Mouse (Mus musculus) forebrain, embryonic 13.5 days (tissue): ENCODE measurements at regions not wholly inside any gene's neighbourhood (a gene's known extent, or its start where the extent isn't known, plus 50 kb on each side); places are given as distances from the start of the nearest gene placed in this dataset.
"Not testable (repeated sequence)": the region's sequence is repeated elsewhere in the genome, so short reads cannot be mapped to it uniquely, and the experiment has no call there.

Source experiments
- ATAC-seq: fragments of 200-750 bp; cut with Nextera tagmentation; 2 replicates; pipeline ENCODE4 v1.8.0; 2017
- H3K27ac ChIP-seq: fragments of 300-500 bp; sonication (generic); 2 replicates; pipeline ENCODE4 v1.5.1; 2015; ENCODE audit warnings: inconsistent platforms, mild to moderate bottlenecking, moderate library complexity
- H3K27me3 ChIP-seq: fragments of 300-500 bp; sonication (generic); 2 replicates; pipeline ENCODE4 v1.6.1; 2015; ENCODE audit warnings: mild to moderate bottlenecking, inconsistent platforms
- H3K36me3 ChIP-seq: fragments of 300-500 bp; sonication (generic); 2 replicates; pipeline ENCODE4 v1.6.1; 2015; ENCODE audit warnings: mild to moderate bottlenecking, inconsistent platforms; ENCODE audit not compliant: poor library complexity, severe bottlenecking
- H3K4me1 ChIP-seq: fragments of 300-500 bp; sonication (generic); 2 replicates; pipeline ENCODE4 v1.6.1; 2015; ENCODE audit warnings: inconsistent platforms
- H3K4me2 ChIP-seq: fragments of 300-500 bp; sonication (generic); 2 replicates; pipeline ENCODE4 v1.6.1; 2015; ENCODE audit warnings: inconsistent platforms, mild to moderate bottlenecking, moderate library complexity
- H3K4me3 ChIP-seq: fragments of 300-500 bp; sonication (generic); 2 replicates; pipeline ENCODE4 v1.5.1; 2015; ENCODE audit warnings: mild to moderate bottlenecking, inconsistent platforms
- H3K9ac ChIP-seq: fragments of 300-500 bp; sonication (generic); 2 replicates; pipeline ENCODE4 v1.6.1; 2015; ENCODE audit warnings: mild to moderate bottlenecking, inconsistent platforms
- H3K9me3 ChIP-seq: fragments of 300-500 bp; sonication (generic); replicated peaks from 2 replicates; pipeline ENCODE4 v1.6.1; 2016; ENCODE audit warnings: inconsistent platforms
- WGBS: fragments of 180-500 bp; shearing (Covaris S2); methylation state at CpG from one replicate; pipeline ENCODE4 v1.1.7; 2015; 5-methylcytosine and 5-hydroxymethylcytosine counted together

DNA sequence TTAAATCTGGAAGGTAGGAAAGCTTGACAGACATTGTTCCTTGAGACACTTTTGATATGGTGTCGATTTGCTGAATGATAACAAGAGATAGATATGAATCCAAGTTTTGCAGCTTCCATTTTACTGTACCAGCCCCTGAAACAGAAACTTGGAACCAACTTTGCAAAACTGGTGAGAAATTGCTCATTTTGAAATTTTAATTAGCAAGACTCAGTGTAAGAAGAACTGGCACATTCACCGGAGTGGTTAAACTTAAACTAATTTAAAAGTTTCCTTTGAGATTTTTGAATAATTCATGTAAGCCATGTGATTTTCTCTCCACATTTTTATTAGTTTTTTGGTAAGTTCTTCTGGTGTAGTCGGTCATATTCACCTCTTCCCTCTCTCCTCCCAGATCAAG, 85.3 kb downstream of the Slitrk1 start:
- no peak overlapping the region for H3K27ac ChIP-seq
- H3K36me3 ChIP-seq: no peaks in the 10 kb centered on the region
- no peak overlapping the region for H3K4me2 ChIP-seq
- 92% methylated on average over 3 of the region's 3 CpGs for WGBS
- H3K9me3 ChIP-seq: no peaks in the 10 kb centered on the region
- no peaks in the 10 kb centered on the region for H3K27me3 ChIP-seq
- no peak overlapping the region for H3K9ac ChIP-seq
- H3K4me3 ChIP-seq: no peak overlapping the region
- ATAC-seq: no peak
- H3K4me1 ChIP-seq: no peaks in the 10 kb centered on the region

DNA sequence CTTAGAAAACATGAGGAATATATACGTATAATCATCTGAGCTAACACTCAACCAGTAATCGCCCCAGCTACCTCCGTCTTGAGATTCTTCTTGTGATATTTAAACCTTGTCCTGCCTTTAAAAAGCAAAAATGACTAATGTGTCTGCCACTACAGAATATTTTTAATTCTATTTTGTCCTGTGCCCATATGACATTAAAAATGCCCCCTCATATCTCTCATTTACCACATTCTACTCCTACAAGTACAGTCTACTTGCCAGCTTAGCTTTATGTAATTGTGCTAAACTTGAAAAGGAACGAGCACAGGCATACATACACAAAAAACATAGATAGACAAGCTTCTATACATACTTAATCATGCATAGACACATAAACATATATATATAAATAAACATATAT, 92.4 kb downstream of the Slitrk1 start:
- H3K4me1 ChIP-seq: no peaks in the 10 kb centered on the region
- no peak overlapping the region for H3K27ac ChIP-seq
- no peak overlapping the region for H3K9ac ChIP-seq
- H3K27me3 ChIP-seq: no peaks in the 10 kb centered on the region
- no peak for ATAC-seq
- no peaks in the 10 kb centered on the region for H3K36me3 ChIP-seq
- H3K4me3 ChIP-seq: no peak overlapping the region
- no peaks in the 10 kb centered on the region for H3K9me3 ChIP-seq
- 90% methylated on average over 4 of the region's 4 CpGs for WGBS
- H3K4me2 ChIP-seq: no peak overlapping the region

DNA sequence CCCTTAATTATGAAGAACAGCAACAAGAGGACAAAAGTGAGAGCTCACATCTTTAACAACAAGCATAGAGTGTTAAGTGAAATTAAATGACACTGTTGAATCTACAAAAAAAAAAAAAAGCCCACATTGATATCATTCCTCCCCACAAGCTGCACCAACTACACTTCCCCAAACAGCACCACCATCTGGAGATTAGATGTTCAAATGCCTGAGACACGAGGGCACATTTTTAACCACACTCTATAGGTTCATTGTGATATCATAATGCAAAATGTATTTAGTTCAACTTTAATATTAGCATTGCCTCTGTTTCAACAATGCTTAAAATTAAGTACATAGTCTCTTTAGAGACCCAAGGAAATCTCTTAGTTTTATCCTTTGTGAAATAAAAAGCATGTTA, 94.6 kb downstream of the Slitrk1 start:
- no peak overlapping the region for H3K27ac ChIP-seq

DNA sequence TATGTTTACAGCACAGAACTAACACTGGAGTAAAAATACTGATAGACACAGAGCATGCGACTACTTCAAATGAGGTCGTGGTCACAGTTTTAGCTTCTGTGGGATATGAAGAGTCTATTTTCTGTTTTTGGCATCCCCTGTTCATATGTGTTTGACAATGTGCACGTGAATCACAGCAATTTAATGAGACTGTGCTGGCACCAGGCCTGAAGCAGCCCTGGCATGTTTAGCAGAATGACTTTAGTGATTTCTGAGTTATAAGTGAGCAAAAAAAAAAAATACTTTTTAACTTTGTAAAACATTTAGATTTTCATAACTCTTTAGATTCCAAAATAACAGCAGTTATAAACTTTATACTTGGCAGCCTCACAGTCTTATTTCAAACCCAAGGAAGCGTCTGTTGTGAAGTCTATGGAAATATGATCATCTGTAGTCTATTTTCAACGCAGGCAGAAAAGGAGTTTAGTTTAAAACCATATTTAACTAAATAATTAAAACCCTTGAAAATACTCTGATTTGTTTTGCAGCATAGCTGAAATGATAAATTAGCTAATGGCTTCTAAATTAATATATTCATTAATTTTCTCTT, 108.5 kb downstream of the Slitrk1 start:
- peak; percentile 30; the same call in 1 of the 2 replicates for ATAC-seq
- WGBS: 74% methylated on average over 5 of the region's 5 CpGs
- H3K9ac ChIP-seq: no peak overlapping the region
- H3K4me1 ChIP-seq: no peaks in the 10 kb centered on the region
- no peak overlapping the region for H3K27ac ChIP-seq
- H3K4me2 ChIP-seq: no peak overlapping the region
- H3K4me3 ChIP-seq: no peak overlapping the region
- H3K27me3 ChIP-seq: no peaks in the 10 kb centered on the region
- no peaks in the 10 kb centered on the region for H3K9me3 ChIP-seq
- H3K36me3 ChIP-seq: no peaks in the 10 kb centered on the region

More for the DNA sequence above, 94.6 kb downstream of the Slitrk1 start:
- 45% methylated on average over 1 of the region's 1 CpGs for WGBS
- H3K27me3 ChIP-seq: no peaks in the 10 kb centered on the region
- no peaks in the 10 kb centered on the region for H3K9me3 ChIP-seq
- H3K9ac ChIP-seq: no peak overlapping the region
- no peak overlapping the region for H3K4me2 ChIP-seq
- no peaks in the 10 kb centered on the region for H3K36me3 ChIP-seq
- H3K4me3 ChIP-seq: no peak overlapping the region
- no peaks in the 10 kb centered on the region for H3K4me1 ChIP-seq
- ATAC-seq: no peak

DNA sequence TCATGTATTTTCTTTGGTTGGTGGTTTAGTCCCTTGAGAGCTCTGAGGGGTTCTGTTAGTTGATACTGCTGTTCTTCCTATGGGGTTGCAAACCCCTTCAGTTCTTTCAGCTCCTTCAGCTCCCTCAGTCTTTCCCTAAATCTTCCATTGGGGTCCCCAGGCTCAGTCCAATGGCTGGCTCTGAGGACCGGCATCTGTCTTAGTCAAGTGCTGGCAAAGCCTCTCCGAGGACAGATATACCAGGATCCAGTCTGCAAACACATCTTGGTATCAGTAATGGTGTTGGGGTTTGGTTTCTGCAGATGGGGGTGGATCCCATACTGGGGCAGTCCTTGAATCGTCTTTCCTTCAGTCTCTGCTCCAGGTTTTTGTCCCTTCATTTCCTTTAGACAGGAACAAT, 115.1 kb downstream of the Slitrk1 start:
- no peak overlapping the region for H3K27ac ChIP-seq
- no peaks in the 10 kb centered on the region for H3K27me3 ChIP-seq
- H3K4me3 ChIP-seq: no peak overlapping the region
- WGBS: 92% methylated on average over 3 of the region's 3 CpGs
- H3K4me2 ChIP-seq: no peak overlapping the region
- no peaks in the 10 kb centered on the region for H3K4me1 ChIP-seq
- H3K36me3 ChIP-seq: no peaks in the 10 kb centered on the region
- no peaks in the 10 kb centered on the region; the same call in 1 of the 2 replicates for H3K9me3 ChIP-seq
- no peak overlapping the region for H3K9ac ChIP-seq
- ATAC-seq: no peak

DNA sequence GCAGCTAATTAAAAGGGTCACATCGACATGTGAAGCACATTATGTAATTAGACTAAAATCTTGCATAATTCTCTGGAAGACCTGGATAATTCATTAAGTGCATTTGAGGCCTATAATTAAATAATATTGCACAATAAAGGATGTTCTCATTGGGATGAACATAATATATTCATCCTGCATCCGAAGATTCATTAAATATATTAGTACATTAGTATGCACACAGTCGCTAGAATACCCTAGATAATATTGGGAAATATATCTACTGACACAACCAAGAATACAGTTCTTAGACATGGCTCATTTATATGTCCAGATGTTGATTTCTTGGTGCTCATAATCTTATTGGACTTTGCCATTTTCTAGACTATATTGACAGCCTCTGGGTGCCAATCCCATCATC, 121.5 kb downstream of the Slitrk1 start:
- peaks cover 7% of the 10 kb centered on the region; the same call in 1 of the 2 replicates for H3K4me1 ChIP-seq
- no peak overlapping the region for H3K4me2 ChIP-seq
- H3K36me3 ChIP-seq: no peaks in the 10 kb centered on the region
- no peaks in the 10 kb centered on the region for H3K27me3 ChIP-seq
- no peak overlapping the region for H3K27ac ChIP-seq
- ATAC-seq: no peak
- H3K9ac ChIP-seq: no peak overlapping the region
- H3K4me3 ChIP-seq: no peak overlapping the region
- no peaks in the 10 kb centered on the region; the same call in 1 of the 2 replicates for H3K9me3 ChIP-seq
- 86% methylated on average over 3 of the region's 3 CpGs for WGBS

DNA sequence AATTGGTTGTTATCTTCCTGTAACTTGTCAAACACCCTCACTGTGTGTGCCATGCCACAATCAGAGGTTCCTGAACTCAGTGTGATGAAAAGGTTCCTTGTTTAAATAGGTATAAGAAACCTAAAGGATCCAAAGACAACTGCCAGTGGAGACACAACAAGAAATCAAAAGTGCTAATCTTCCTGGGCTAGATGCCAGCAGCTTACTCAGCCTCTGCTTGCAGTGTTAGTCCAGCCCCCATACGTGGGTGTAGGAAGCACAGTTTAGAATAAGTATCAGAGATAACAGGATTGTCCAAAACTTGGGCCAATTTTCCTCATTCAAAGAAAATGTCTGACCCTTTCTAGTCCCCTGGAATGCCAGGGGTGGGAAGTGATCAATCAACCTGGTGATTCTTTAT, 122.7 kb downstream of the Slitrk1 start:
- no peaks in the 10 kb centered on the region for H3K36me3 ChIP-seq
- no peak overlapping the region for H3K4me2 ChIP-seq
- ATAC-seq: 0 out of 2 replicates have a peak, but pooled peaks have one; percentile 16
- peaks cover 7% of the 10 kb centered on the region; the same call in 1 of the 2 replicates for H3K4me1 ChIP-seq
- H3K27me3 ChIP-seq: no peaks in the 10 kb centered on the region
- H3K4me3 ChIP-seq: no peak overlapping the region
- WGBS: 14% methylated on average over 1 of the region's 1 CpGs
- no peak overlapping the region for H3K9ac ChIP-seq
- no peaks in the 10 kb centered on the region for H3K9me3 ChIP-seq
- no peak overlapping the region for H3K27ac ChIP-seq

DNA sequence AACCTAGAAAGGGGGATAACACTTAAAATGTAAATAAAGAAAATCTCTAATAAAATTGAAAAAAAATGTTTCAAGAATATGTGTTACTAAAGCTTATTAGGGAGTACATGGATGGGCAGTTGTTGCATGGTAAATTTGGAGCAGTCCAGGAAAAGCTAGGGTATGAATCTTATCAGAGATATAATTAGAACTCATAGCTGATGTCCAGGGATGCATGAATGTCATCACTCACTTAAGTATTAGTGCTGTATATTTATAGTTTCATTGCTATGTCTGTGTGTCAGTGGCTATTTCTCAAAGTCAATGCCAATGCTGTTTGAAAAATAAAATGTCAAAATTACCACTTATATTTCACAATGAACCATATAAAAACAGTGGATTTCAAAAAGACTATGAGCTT, 165.2 kb downstream of the Slitrk1 start:
- no peak for ATAC-seq
- H3K4me1 ChIP-seq: no peaks in the 10 kb centered on the region
- H3K9ac ChIP-seq: no peak overlapping the region
- H3K36me3 ChIP-seq: no peaks in the 10 kb centered on the region
- no peak overlapping the region for H3K27ac ChIP-seq
- H3K9me3 ChIP-seq: no peaks in the 10 kb centered on the region
- H3K4me3 ChIP-seq: no peak overlapping the region
- no peaks in the 10 kb centered on the region for H3K27me3 ChIP-seq
- H3K4me2 ChIP-seq: no peak overlapping the region

DNA sequence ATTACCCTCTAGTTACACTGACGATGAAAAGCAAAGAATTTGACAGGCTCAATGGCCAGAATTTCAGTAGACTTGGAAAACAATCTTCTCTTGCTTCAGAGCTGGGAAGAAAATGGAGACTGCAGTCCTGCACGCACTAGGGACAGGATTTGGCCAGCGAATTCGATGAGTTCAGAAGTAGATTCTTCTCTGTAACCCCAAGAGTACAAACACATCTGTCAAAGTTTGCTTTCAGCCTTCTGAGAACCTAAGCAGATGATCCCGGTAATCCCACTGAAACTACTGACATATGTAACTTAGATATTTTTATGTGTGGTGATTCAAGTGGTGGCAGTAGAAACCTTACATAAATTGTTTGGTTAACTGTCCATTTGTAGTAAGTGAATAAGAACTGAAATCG, 202.1 kb downstream of the Slitrk1 start:
- 87% methylated on average over 6 of the region's 6 CpGs for WGBS
- H3K4me1 ChIP-seq: no peaks in the 10 kb centered on the region
- no peak overlapping the region for H3K4me2 ChIP-seq
- H3K36me3 ChIP-seq: no peaks in the 10 kb centered on the region
- no peak overlapping the region for H3K9ac ChIP-seq
- no peak overlapping the region for H3K27ac ChIP-seq
- no peaks in the 10 kb centered on the region for H3K27me3 ChIP-seq
- no peaks in the 10 kb centered on the region for H3K9me3 ChIP-seq
- H3K4me3 ChIP-seq: no peak overlapping the region
- ATAC-seq: no peak

DNA sequence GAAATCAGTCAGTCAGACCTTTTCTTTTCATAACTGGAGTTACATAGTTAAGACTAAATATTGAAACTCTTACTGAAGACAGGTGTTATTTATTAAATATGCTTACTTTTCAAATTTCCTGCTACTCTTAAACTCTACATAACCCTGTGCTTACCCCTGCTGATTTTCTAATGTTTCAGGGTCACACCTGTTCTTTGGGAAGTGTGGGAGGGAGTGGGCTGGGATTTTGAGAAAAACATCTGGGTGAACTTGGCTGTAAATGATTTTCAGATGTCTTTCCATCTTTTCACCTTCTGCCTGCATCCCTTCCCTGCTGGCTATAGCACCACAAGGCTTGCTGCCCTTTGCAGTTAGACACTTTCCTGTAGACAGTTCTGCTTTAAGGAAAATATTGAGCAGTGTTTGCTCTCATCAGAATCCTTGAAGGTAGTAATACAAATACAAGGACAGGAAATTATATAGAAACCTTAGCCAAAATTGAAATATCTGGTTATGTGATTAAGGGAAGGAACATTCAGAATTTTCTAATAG, 204.8 kb downstream of the Slitrk1 start:
- Histone ChIP-seq H3K9me3 (no peaks in the 10 kb centered on the region), H3K27me3 (no peaks in the 10 kb centered on the region), H3K4me1 (no peaks in the 10 kb centered on the region), H3K4me3 (no peak overlapping the region), H3K4me2 (no peak overlapping the region), H3K36me3 (no peaks in the 10 kb centered on the region), H3K27ac (no peak overlapping the region), H3K9ac (no peak overlapping the region)
- no peak for ATAC-seq

DNA sequence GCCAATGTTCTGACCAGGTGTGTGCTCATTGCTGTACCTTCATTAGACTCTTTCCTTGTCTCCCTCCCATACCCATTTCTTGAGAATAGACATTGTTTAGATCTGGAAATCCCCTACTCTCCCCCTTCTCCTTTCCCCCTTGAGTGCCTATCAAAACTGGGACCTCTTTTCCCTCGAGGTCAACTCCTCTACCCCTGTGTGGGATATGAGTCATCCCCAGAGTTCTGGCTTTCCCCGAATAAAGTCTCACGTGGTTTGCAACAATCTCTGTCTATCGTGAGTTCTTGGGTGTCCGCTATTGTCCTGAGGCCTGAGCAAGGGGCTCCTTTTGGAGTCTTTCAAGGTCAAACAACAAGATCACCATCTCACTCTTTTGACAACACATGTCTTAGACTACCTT, 209.3 kb downstream of the Slitrk1 start:
- H3K9me3 ChIP-seq, H3K36me3 ChIP-seq, H3K4me2 ChIP-seq, H3K27ac ChIP-seq, H3K9ac ChIP-seq, H3K4me1 ChIP-seq, H3K27me3 ChIP-seq, ATAC-seq, H3K4me3 ChIP-seq: not testable (repeated sequence)
- WGBS: 79% methylated on average over 5 of the region's 5 CpGs

DNA sequence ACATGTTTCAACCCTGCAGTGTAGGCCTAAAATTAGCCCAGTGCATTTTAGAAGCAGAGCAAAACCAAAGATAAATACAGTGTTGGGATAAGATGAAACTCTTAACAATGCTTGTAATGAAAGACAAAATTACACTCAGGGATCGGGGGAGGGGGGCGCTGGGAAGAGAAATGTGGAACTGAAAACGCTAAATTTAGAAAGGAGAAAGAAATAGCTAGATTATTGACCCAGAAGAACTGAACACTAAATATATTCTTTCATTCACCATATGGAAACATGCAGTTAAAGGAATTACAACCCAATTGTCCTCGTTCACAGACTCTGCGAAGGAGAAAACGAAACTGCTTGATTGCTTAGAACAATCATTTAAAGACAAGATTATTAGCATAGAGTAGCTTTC, 249.1 kb downstream of the Slitrk1 start:
- H3K27ac ChIP-seq: no peak overlapping the region
- no peak overlapping the region for H3K4me3 ChIP-seq
- no peaks in the 10 kb centered on the region for H3K4me1 ChIP-seq
- no peaks in the 10 kb centered on the region for H3K36me3 ChIP-seq
- no peak overlapping the region for H3K9ac ChIP-seq
- no peak overlapping the region for H3K4me2 ChIP-seq
- WGBS: 72% methylated on average over 6 of the region's 6 CpGs
- no peak for ATAC-seq
- H3K9me3 ChIP-seq: peaks cover 8% of the 10 kb centered on the region
- H3K27me3 ChIP-seq: no peaks in the 10 kb centered on the region

DNA sequence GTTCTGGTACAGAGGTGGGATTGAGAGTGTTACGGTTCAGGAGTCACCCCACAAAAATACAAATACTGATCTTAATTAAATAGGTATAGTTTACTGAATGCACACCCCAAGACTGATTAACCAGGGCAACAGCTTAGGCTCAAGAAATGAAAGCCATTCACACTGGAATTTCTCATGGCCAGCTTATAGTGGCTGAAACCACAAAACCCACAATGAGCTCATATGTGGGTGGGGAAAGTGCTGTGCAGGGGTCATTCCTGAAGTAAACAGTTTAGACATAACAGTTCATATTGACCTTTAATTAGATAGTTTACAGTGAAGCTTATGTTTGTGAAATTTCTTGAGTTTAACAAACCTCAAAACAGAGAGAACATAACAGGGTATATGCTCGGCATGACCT, 275.7 kb downstream of the Slitrk1 start:
- ATAC-seq: no peak
- Histone ChIP-seq H3K4me1 (no peaks in the 10 kb centered on the region), H3K27ac (no peak overlapping the region), H3K4me2 (no peak overlapping the region), H3K27me3 (no peaks in the 10 kb centered on the region), H3K4me3 (no peak overlapping the region), H3K9ac (no peak overlapping the region), H3K9me3 (no peaks in the 10 kb centered on the region), H3K36me3 (no peaks in the 10 kb centered on the region)
- WGBS: 90% methylated on average over 2 of the region's 2 CpGs
